Mouse (Mus musculus): Measurements from ENCODE around the gene Lrch1.

GRCm38 (mm10) chr14:74838816-74839215 is 108.9 kb downstream of the Lrch1 start:
- TF ChIP-seq CTCF (IDR thresholded peaks at IDR 0.05), result no peak
- no peak for TF ChIP-seq EP300 (IDR thresholded peaks at IDR 0.05)

Data from lung, postnatal 0 days (tissue).